In the genomic region with DNA sequence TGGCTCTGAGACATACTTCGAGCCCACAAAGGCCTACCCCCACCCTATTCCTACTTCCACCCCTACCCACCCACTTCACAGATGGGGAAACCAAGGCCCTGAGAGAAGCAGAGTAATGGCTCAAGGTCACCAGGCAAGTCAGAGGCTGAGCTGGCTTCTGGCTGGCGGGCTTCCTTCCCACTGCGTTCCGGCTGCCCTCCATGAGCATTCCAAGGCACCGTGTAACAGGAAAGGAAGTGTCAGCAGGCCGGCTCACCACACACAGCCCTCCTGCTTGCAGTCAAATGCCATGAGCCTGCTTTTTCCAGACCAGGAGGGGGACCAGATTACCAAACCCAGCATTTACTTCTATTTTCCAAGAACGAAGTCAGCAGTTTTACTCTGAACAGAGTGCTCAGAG, we compare ENCODE assay signal across 8 mouse cellular contexts.
DNase-seq lines count a peak whose midpoint lies in the region; ATAC-seq lines count a peak whose summit lies in the region.

No protein-coding gene starts in this region.

- H3K27me3 ChIP-seq in embryonic facial prominence, embryonic 12.5 days: no peaks in the 10 kb centered on the region
- H3K27me3 ChIP-seq in intestine, embryonic 15.5 days (replicated peaks): no peaks in the 10 kb centered on the region
- no peaks in the 10 kb centered on the region for H3K27me3 ChIP-seq in liver, embryonic 13.5 days
- H3K27me3 ChIP-seq in midbrain, embryonic 10.5 days (ENCODE audit: low read depth, poor library complexity, severe bottlenecking): no peaks in the 10 kb centered on the region
- H3K27me3 ChIP-seq in hindbrain, embryonic 12.5 days: no peaks in the 10 kb centered on the region

- H3K27ac ChIP-seq in embryonic facial prominence, embryonic 12.5 days: peak overlapping the region; percentile 72
- peak overlapping the region; percentile 64 for H3K27ac ChIP-seq in intestine, embryonic 15.5 days
- peak overlapping the region; percentile 35; the same call in 1 of the 2 replicates for H3K27ac ChIP-seq in liver, embryonic 13.5 days
- H3K27ac ChIP-seq in midbrain, embryonic 10.5 days (replicated peaks): no peak overlapping the region
- H3K27ac ChIP-seq in hindbrain, embryonic 12.5 days: no peak overlapping the region

- peak; percentile 20 for DNase-seq in cerebellum, postnatal 14 days
- DNase-seq in cerebellum, adult 8-10 months: no peak
- DNase-seq in liver, embryonic 13.5 days: no peak
- no peak for DNase-seq in midbrain, embryonic 10.5 days (ENCODE audit: low spot score)
- DNase-seq in cerebellum, postnatal 36 days: no peak

- H3K36me3 ChIP-seq in embryonic facial prominence, embryonic 12.5 days: no peaks in the 10 kb centered on the region
- H3K36me3 ChIP-seq in intestine, embryonic 15.5 days: no peaks in the 10 kb centered on the region
- no peaks in the 10 kb centered on the region for H3K36me3 ChIP-seq in liver, embryonic 13.5 days
- H3K36me3 ChIP-seq in midbrain, embryonic 10.5 days: no peaks in the 10 kb centered on the region
- no peaks in the 10 kb centered on the region for H3K36me3 ChIP-seq in hindbrain, embryonic 12.5 days

- H3K4me1 ChIP-seq in embryonic facial prominence, embryonic 12.5 days: peaks cover 36% of the 10 kb centered on the region
- peaks cover 37% of the 10 kb centered on the region for H3K4me1 ChIP-seq in intestine, embryonic 15.5 days (replicated peaks)
- H3K4me1 ChIP-seq in liver, embryonic 13.5 days (replicated peaks): peaks cover 20% of the 10 kb centered on the region
- H3K4me1 ChIP-seq in midbrain, embryonic 10.5 days: peaks cover 26% of the 10 kb centered on the region
- H3K4me1 ChIP-seq in hindbrain, embryonic 12.5 days: peaks cover 29% of the 10 kb centered on the region

- H3K9me3 ChIP-seq in embryonic facial prominence, embryonic 12.5 days: no peaks in the 10 kb centered on the region
- H3K9me3 ChIP-seq in intestine, embryonic 15.5 days: no peaks in the 10 kb centered on the region
- no peaks in the 10 kb centered on the region for H3K9me3 ChIP-seq in liver, embryonic 13.5 days (replicated peaks)
- no peaks in the 10 kb centered on the region for H3K9me3 ChIP-seq in midbrain, embryonic 10.5 days (replicated peaks)
- no peaks in the 10 kb centered on the region for H3K9me3 ChIP-seq in hindbrain, embryonic 12.5 days (replicated peaks)

- no peak overlapping the region for H3K4me3 ChIP-seq in embryonic facial prominence, embryonic 12.5 days
- no peak overlapping the region for H3K4me3 ChIP-seq in intestine, embryonic 15.5 days (replicated peaks)
- no peak overlapping the region for H3K4me3 ChIP-seq in liver, embryonic 13.5 days (replicated peaks)
- no peak overlapping the region for H3K4me3 ChIP-seq in midbrain, embryonic 10.5 days
- no peak overlapping the region for H3K4me3 ChIP-seq in hindbrain, embryonic 12.5 days

- 0 out of 2 replicates have a peak overlapping the region, but pooled peaks have one; percentile 15 for H3K9ac ChIP-seq in embryonic facial prominence, embryonic 12.5 days
- H3K9ac ChIP-seq in intestine, embryonic 15.5 days: no peak overlapping the region
- no peak overlapping the region for H3K9ac ChIP-seq in liver, embryonic 13.5 days
- H3K9ac ChIP-seq in hindbrain, embryonic 12.5 days: no peak overlapping the region

- 65% methylated on average over 7 of the region's 7 CpGs for WGBS in embryonic facial prominence, embryonic 12.5 days
- 78% methylated on average over 7 of the region's 7 CpGs for WGBS in intestine, embryonic 15.5 days
- WGBS in liver, embryonic 13.5 days (ENCODE audit: insufficient replicate concordance): 47% methylated on average over 7 of the region's 7 CpGs
- 75% methylated on average over 7 of the region's 7 CpGs for WGBS in midbrain, embryonic 10.5 days
- 68% methylated on average over 7 of the region's 7 CpGs for WGBS in hindbrain, embryonic 12.5 days

- no peak overlapping the region for H3K4me2 ChIP-seq in embryonic facial prominence, embryonic 12.5 days (replicated peaks)
- H3K4me2 ChIP-seq in intestine, embryonic 15.5 days (replicated peaks): no peak overlapping the region
- no peak overlapping the region for H3K4me2 ChIP-seq in liver, embryonic 13.5 days
- no peak overlapping the region for H3K4me2 ChIP-seq in hindbrain, embryonic 12.5 days (replicated peaks)

- ATAC-seq in embryonic facial prominence, embryonic 12.5 days (ENCODE audit: insufficient number of reproducible peaks, insufficient read depth, low FRiP score, low TSS enrichment): no peak
- 0 out of 2 replicates have a peak, but pooled peaks have one; percentile 24 for ATAC-seq in intestine, embryonic 15.5 days
- no peak for ATAC-seq in liver, embryonic 13.5 days (ENCODE audit: low read depth)
- no peak for ATAC-seq in hindbrain, embryonic 12.5 days (ENCODE audit: low FRiP score)

Comparison
In these comparisons a context has a peak if more than half of its experiments do, and no peak if none do; other contexts are left out.
1. DNase-seq: peak in cerebellum, postnatal 14 days (2 of 2); none in cerebellum, adult 8-10 months (single experiment), liver, embryonic 13.5 days (single experiment), midbrain, embryonic 10.5 days (single experiment) and cerebellum, postnatal 36 days (0 of 2).
2. H3K27ac ChIP-seq: peak in embryonic facial prominence, embryonic 12.5 days (single experiment), intestine, embryonic 15.5 days (single experiment) and liver, embryonic 13.5 days (single experiment); none in midbrain, embryonic 10.5 days (single experiment) and hindbrain, embryonic 12.5 days (single experiment).